Mouse (Mus musculus) liver, adult 2 months (tissue): ENCODE data around the gene Rps6kb1. TPM values are rescaled to one million over a fixed set of nuclear protein-coding genes. Genes with fewer than 3 reads are reported as not detected.

Source experiments
- DNase-seq: peaks from one replicate; pipeline ENCODE4 v3.0.0-alpha.2; 2011; ENCODE audit warnings: low read depth, low spot score; ENCODE audit errors: extremely low read depth
- H3K27ac ChIP-seq: fragments of 200-500 bp; replicated peaks from 2 replicates; pipeline ENCODE4 v1.5.1; 2012; ENCODE audit warnings: low read depth, mild to moderate bottlenecking, control low read depth, inconsistent platforms, low read length; ENCODE audit not compliant: insufficient read depth
- H3K27me3 ChIP-seq: fragments of 200-500 bp; 2 replicates; pipeline ENCODE4 v1.6.1; 2012; ENCODE audit warnings: mild to moderate bottlenecking, moderate library complexity, low read length, inconsistent platforms; ENCODE audit not compliant: control insufficient read depth, insufficient read depth
- H3K36me3 ChIP-seq: fragments of 200-500 bp; 2 replicates; pipeline ENCODE4 v1.6.1; 2012; ENCODE audit warnings: low read length, inconsistent platforms; ENCODE audit not compliant: control insufficient read depth, insufficient read depth
- H3K4me1 ChIP-seq: fragments of 200-500 bp; 2 replicates; pipeline ENCODE4 v1.6.1; 2011; ENCODE audit warnings: low read length; ENCODE audit not compliant: control insufficient read depth, insufficient read depth
- H3K4me3 ChIP-seq: fragments of 200-500 bp; 2 replicates; pipeline ENCODE4 v1.5.1; 2011; ENCODE audit warnings: low read depth, mild to moderate bottlenecking, control low read depth, low read length, moderate library complexity; ENCODE audit not compliant: insufficient read depth
- H3K79me2 ChIP-seq: fragments of 200-500 bp; 2 replicates; pipeline ENCODE4 v1.6.1; 2012; ENCODE audit warnings: inconsistent platforms, mild to moderate bottlenecking, low read length, moderate library complexity; ENCODE audit not compliant: control insufficient read depth, insufficient read depth
- H3K9ac ChIP-seq: fragments of 200-500 bp; 2 replicates; pipeline ENCODE4 v1.6.1; 2012; ENCODE audit warnings: low read depth, mild to moderate bottlenecking, control low read depth, inconsistent platforms, low read length
- CTCF ChIP-seq: fragments of 200-500 bp; IDR thresholded peaks from 2 replicates; pipeline ENCODE4 v1.5.1; 2011; ENCODE audit warnings: low read depth, low read length, control low read depth
- POLR2A ChIP-seq: fragments of 200-500 bp; IDR thresholded peaks from 2 replicates; pipeline ENCODE4 v1.6.1; 2011; ENCODE audit warnings: low read length, control low read depth; ENCODE audit not compliant: insufficient read depth; ENCODE audit errors: extremely low read depth
- WGBS: fragments of 180-500 bp; shearing (Covaris S2); methylation state at CpG from one replicate; pipeline ENCODE4 v1.1.7; 2018; 5-methylcytosine and 5-hydroxymethylcytosine counted together
- polyA plus RNA-seq: library from polyadenylated mRNA; depleted of rRNA; stranded (reverse); fragments of >200 nt; gene quantifications from 2 replicates; pipeline ENCODE4 v1.2.3, GENCODE M21; 2012
- total RNA-seq: library from RNA; depleted of rRNA; stranded (reverse); fragments of >200 nt; gene quantifications from 2 replicates; pipeline ENCODE4 v1.2.3, GENCODE M21; 2014

Gene Rps6kb1
- total and polyA plus RNA-seq, 2 experiments: 6.3 to 14.4 TPM

GRCm38 (mm10) chr11:86484910-86485510, 59.6 kb downstream of the Rps6kb1 start:
- WGBS: under 1% methylated on average over 25 of the region's 25 CpGs
- DNase-seq: peak; percentile 15
- Histone ChIP-seq H3K9ac (peak overlapping the region; percentile 85), H3K79me2 (no peaks in the 10 kb centered on the region; the same call in 1 of the 2 replicates), H3K4me1 (peaks cover 4% of the 10 kb centered on the region), H3K27ac (peak overlapping the region; percentile 73), H3K4me3 (peak overlapping the region; percentile 71), H3K36me3 (peaks cover 10% of the 10 kb centered on the region), H3K27me3 (no peaks in the 10 kb centered on the region)
- TF ChIP-seq POLR2A: no peak
- TF ChIP-seq CTCF: no peak

DNA sequence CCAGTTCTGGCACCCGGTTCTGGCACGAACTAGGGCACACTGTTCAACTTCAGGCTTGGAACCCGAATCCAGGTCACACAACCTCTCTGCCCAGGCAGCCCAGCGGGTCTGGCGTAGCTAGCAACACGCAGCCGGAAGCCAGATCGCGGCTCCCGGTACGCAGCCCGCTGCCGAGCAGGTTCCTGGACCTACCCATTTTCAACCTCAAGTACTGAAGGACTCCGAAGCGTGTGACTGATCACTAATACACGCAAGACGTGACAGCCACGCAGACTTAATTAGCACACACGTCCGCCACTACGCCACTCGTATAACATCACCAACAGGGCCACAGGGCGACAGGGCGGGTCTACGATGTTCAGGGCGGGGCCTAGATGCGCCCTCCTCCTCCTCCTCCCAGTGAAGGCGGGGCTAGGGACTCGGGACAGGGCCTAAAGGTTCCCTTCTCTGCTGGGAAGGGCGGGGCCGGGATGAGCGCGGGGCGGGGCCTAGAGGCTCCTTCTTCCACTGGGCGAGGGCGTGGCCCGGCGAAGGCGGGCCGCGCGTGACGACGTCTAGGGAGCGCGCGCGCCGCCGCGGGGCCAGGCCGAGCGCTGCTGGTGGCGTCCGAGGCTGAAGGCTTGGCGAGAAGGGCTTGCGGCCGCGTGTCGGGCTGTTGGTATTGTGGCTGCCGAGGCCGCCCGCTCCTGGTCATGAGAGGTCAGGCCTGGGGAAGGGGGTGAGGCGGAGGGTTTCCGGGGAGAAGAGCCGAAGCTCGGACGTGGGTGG, 60.3 kb downstream of the Rps6kb1 start, which contains the start of gene Rnft1:
TSS of gene Rnft1 (plus strand) at position 557 of the 768 bp plus-strand sequence.
- under 1% methylated on average over 68 of the region's 68 CpGs for WGBS
- peak within 1 kb of the TSS; percentile 71 for H3K4me3 ChIP-seq
- TF ChIP-seq CTCF (no peak), POLR2A (peak; percentile 92)

GRCm38 (mm10) chr11:86473576-86473975, 71.0 kb downstream of the Rps6kb1 start:
- Histone ChIP-seq H3K36me3 (no peaks in the 10 kb centered on the region), H3K4me3 (no peak overlapping the region), H3K79me2 (no peaks in the 10 kb centered on the region), H3K27me3 (no peaks in the 10 kb centered on the region), H3K9ac (no peak overlapping the region), H3K4me1 (no peaks in the 10 kb centered on the region), H3K27ac (no peak overlapping the region)
- TF ChIP-seq CTCF (no peak), POLR2A (no peak)
- WGBS: 59% methylated on average over 3 of the region's 3 CpGs
- DNase-seq: no peak

More for the DNA sequence above, 60.3 kb downstream of the Rps6kb1 start, which contains the start of gene Rnft1:
- Histone ChIP-seq H3K4me1 (peaks cover 4% of the 10 kb centered on the region), H3K9ac (peak within 1 kb of the TSS; percentile 85), H3K79me2 (no peaks in the 10 kb centered on the region; the same call in 1 of the 2 replicates), H3K27ac (peak within 1 kb of the TSS; percentile 82), H3K27me3 (no peaks in the 10 kb centered on the region), H3K36me3 (peaks cover 3% of the 10 kb centered on the region; the same call in 1 of the 2 replicates)
- DNase-seq: peak; percentile 93

DNA sequence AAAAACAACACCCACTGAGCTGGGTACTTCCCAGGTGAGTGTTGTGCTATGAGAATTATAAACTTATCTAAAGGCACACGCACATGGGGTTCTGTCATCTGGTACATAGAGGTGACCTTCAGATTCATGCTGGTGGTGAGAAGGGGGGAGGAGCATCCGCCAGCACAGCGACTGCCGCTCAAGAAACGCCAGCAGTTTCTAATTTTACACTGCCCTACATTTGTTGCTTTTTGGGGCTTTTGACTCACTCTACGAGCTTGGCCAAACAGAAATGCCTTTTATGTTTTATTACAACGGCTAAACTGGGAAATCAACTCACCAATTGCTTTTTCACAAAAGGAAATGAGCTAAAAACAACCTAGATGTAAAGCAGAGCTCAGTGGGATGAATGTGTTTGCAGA, 71.8 kb downstream of the Rps6kb1 start:
- DNase-seq: no peak
- Histone ChIP-seq H3K9ac (no peak overlapping the region), H3K4me1 (no peaks in the 10 kb centered on the region), H3K27ac (no peak overlapping the region), H3K27me3 (no peaks in the 10 kb centered on the region), H3K4me3 (no peak overlapping the region; the same call in 1 of the 2 replicates), H3K36me3 (no peaks in the 10 kb centered on the region), H3K79me2 (no peaks in the 10 kb centered on the region)
- WGBS: 24% methylated on average over 7 of the region's 7 CpGs
- TF ChIP-seq POLR2A (no peak), CTCF (no peak)

DNA sequence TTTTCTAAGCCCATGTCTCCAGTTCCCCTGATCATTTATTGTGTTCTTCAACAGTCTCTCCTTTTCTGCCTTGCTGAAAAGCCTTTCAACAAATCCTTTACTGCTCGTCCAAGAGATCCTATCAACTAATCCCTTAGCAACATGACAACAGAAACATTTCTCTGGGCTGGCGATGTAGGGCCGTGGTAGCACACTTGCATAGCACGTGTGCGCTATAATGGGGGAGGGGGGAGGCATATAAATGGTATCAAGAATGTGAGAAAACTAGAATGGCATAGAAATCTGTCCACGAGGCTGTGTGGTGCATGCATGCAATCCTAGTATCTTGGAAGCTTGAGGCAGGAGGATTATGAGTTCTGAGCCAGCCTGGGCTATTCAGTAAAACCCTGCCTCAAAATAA, 72.8 kb downstream of the Rps6kb1 start:
- Histone ChIP-seq H3K27ac (no peak overlapping the region), H3K4me3 (no peak overlapping the region), H3K36me3 (no peaks in the 10 kb centered on the region), H3K9ac (no peak overlapping the region), H3K79me2 (no peaks in the 10 kb centered on the region), H3K27me3 (no peaks in the 10 kb centered on the region), H3K4me1 (no peaks in the 10 kb centered on the region)
- DNase-seq: no peak
- TF ChIP-seq CTCF: no peak
- TF ChIP-seq POLR2A: no peak
- 86% methylated on average over 6 of the region's 6 CpGs for WGBS
